Mouse (Mus musculus): ENCODE data around the gene Lman2l. TPM values are rescaled to one million over a fixed set of nuclear protein-coding genes. Genes with fewer than 3 reads are reported as not detected.

Gene Lman2l
- total and polyA plus RNA-seq, 2 experiments from 2014 or later: 25.9 to 40.0 TPM

DNA sequence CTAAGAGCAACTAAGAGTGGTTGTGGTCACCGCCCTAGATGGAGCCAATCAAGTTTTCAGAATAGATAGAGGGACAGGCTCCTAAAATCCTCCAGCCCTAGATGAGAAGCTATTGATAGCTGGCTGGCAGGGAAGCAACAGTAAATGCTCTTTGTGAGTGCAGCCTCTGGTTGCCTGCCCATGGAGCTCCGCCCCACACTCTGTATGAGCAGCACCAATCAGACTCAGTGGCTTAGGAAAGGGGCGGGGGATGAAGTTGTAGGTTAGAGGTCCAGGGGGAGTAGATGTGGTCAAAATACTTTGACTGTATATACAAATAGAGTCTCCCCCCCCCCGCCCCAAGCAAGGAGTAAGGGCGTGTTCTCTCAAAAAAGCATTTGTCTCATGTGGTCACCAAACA, 22.4 kb upstream of the Lman2l start:
- Histone ChIP-seq H3K4me1 (ENCODE audit: insufficient read depth, low read length) (0 out of 2 replicates have a peak, but pooled peaks cover 2% of the 10 kb centered on the region), H3K4me2 (ENCODE audit: low read depth, low read length, poor library complexity, severe bottlenecking) (no peak overlapping the region), H3K9me3 (ENCODE audit: low read length) (no peaks in the 10 kb centered on the region), H3K27me3 (ENCODE audit: insufficient read depth, low read length) (no peaks in the 10 kb centered on the region), H3K27ac (ENCODE audit: low read depth, low read length) (no peak overlapping the region), H3K9ac (replicated peaks; ENCODE audit: low read length, poor library complexity, severe bottlenecking) (no peak overlapping the region), H3K4me3 (ENCODE audit: low read depth, low read length) (no peak overlapping the region), H3K36me3 (ENCODE audit: insufficient read depth, low read length) (no peaks in the 10 kb centered on the region)
- ATAC-seq (ENCODE audit: low FRiP score) (no peak), DNase-seq (ENCODE audit: low spot score) (no peak)
- no peak for TF ChIP-seq CTCF (IDR thresholded peaks at IDR 0.05)
- WGBS: 57% methylated on average over 5 of the region's 5 CpGs

DNA sequence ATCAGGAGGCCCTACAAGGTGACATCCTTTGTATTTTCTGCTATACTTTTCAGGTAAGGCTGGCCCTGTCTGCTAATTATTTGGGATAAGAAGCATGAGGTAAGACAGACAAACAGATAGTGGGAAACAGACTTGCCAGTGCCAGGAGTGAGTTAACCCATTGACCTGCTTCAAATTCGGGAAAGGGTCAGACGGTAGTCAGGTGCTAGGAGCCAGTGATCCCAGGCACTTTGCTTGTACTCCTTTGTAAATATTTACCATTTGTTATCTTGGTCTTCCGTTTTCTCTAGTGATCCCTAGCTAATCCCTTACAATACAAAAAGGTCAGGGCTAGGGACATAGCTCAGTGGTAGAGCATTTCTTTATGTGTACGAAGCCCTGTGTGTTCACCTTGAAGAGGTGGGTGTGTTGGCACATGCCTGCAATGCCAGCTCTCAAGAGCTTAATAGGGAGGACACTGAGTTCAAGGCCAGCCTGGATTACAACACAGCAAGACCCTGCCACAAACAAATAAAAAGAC, 20.6 kb upstream of the Lman2l start:
- 76% methylated on average over 4 of the region's 4 CpGs for WGBS
- no peak for TF ChIP-seq CTCF (IDR thresholded peaks at IDR 0.05)
- Histone ChIP-seq H3K4me3 (ENCODE audit: low read depth, low read length) (no peak overlapping the region), H3K27me3 (ENCODE audit: insufficient read depth, low read length) (no peaks in the 10 kb centered on the region), H3K9me3 (ENCODE audit: low read length) (no peaks in the 10 kb centered on the region), H3K4me2 (ENCODE audit: low read depth, low read length, poor library complexity, severe bottlenecking) (no peak overlapping the region), H3K9ac (replicated peaks; ENCODE audit: low read length, poor library complexity, severe bottlenecking) (no peak overlapping the region), H3K4me1 (ENCODE audit: insufficient read depth, low read length) (no peaks in the 10 kb centered on the region), H3K27ac (ENCODE audit: low read depth, low read length) (no peak overlapping the region), H3K36me3 (ENCODE audit: insufficient read depth, low read length) (no peaks in the 10 kb centered on the region)
- no peak for ATAC-seq (ENCODE audit: low FRiP score)
- DNase-seq (ENCODE audit: low spot score): no peak

DNA sequence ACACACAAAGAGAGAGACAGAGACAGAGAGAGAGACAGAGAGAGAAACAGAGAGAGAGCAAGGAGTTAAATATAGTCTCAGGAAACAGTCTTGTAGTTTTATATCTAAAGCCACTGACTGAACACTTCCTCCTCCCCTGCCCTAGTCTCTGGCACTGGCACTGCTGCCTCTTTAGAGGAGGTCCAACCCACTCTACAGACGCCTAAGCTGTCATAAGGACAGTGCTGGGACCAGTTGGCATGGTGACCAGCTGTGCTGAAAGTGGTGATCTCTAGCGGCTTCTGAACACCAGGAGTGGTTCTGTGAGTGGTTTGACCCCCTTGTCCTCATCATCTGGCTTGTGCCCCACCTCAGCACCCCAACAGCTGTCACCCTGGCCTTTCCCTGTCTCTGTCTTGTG, 16.8 kb upstream of the Lman2l start:
- H3K9me3 ChIP-seq (ENCODE audit: low read length): no peaks in the 10 kb centered on the region
- H3K4me2 ChIP-seq (ENCODE audit: low read depth, low read length, poor library complexity, severe bottlenecking): no peak overlapping the region
- ATAC-seq (ENCODE audit: low FRiP score) (no peak), DNase-seq (ENCODE audit: low spot score) (no peak)
- TF ChIP-seq CTCF (IDR thresholded peaks at IDR 0.05): no peak
- no peak overlapping the region for H3K27ac ChIP-seq (ENCODE audit: low read depth, low read length)
- H3K4me1 ChIP-seq (ENCODE audit: insufficient read depth, low read length): no peaks in the 10 kb centered on the region
- no peak overlapping the region for H3K4me3 ChIP-seq (ENCODE audit: low read depth, low read length)
- no peaks in the 10 kb centered on the region for H3K27me3 ChIP-seq (ENCODE audit: insufficient read depth, low read length)
- no peak overlapping the region for H3K9ac ChIP-seq (replicated peaks; ENCODE audit: low read length, poor library complexity, severe bottlenecking)
- WGBS: 51% methylated on average over 2 of the region's 2 CpGs
- no peaks in the 10 kb centered on the region for H3K36me3 ChIP-seq (ENCODE audit: insufficient read depth, low read length)

DNA sequence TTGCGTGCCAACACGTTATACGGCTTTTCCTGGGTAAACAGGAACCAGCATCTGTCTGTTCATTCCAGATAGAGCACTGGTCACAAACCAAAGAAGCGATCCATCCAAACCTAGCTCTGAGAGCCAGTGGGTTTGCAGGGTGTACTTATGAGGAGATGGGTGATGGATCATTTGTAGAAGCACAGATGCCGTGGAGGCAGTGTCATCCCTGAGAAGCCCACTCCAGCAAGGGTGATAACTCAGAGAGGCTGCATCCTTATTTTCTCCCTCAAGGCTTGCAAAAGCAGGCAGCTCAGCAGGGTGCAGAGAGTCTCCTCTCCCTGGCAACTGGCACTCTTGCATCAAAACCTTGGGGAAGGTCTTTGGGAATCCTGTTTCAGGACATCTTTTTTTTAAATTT, 13.1 kb upstream of the Lman2l start:
- no peaks in the 10 kb centered on the region for H3K36me3 ChIP-seq (ENCODE audit: insufficient read depth, low read length)
- WGBS: 94% methylated on average over 5 of the region's 5 CpGs
- TF ChIP-seq CTCF (IDR thresholded peaks at IDR 0.05): no peak
- H3K4me3 ChIP-seq (ENCODE audit: low read depth, low read length): no peak overlapping the region
- H3K9ac ChIP-seq (replicated peaks; ENCODE audit: low read length, poor library complexity, severe bottlenecking): no peak overlapping the region
- ATAC-seq (ENCODE audit: low FRiP score) (no peak), DNase-seq (ENCODE audit: low spot score) (no peak)
- no peaks in the 10 kb centered on the region for H3K4me1 ChIP-seq (ENCODE audit: insufficient read depth, low read length)
- H3K4me2 ChIP-seq (ENCODE audit: low read depth, low read length, poor library complexity, severe bottlenecking): no peak overlapping the region
- no peaks in the 10 kb centered on the region for H3K27me3 ChIP-seq (ENCODE audit: insufficient read depth, low read length)
- H3K27ac ChIP-seq (ENCODE audit: low read depth, low read length): no peak overlapping the region
- no peaks in the 10 kb centered on the region for H3K9me3 ChIP-seq (ENCODE audit: low read length)

DNA sequence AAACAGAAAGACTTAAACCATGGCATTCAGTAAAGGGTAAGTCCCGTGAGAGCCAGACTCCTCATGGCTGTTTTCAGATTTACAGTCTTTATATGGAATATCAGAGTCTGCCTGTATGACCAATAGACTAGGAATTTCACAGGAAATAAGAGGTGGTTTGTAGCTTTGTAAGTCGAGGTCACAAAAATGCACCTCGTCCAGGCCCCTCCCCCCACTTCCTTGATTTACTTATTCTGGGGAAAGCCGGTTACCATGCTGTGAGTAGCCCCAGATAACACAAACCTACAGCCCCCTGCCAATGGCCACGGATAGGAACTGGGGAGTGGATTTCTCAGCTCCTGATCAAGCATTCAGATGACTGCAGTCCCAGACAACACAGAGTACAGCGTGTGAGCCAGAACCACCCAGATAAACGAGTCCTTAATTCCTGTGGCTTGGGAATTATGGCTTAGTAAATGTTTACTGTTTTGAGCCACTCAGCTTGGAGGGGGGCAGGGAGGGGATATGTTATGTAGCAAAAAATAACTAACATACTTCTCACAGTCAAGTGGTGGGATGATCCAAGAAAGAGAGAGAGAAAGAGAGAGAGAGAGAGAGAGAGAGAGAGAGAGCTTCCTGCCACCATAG, 12.4 kb upstream of the Lman2l start:
- no peak for TF ChIP-seq CTCF (IDR thresholded peaks at IDR 0.05)
- no peaks in the 10 kb centered on the region for H3K4me1 ChIP-seq (ENCODE audit: insufficient read depth, low read length)
- H3K9ac ChIP-seq (replicated peaks; ENCODE audit: low read length, poor library complexity, severe bottlenecking): no peak overlapping the region; the same call in 1 of the 2 replicates
- H3K9me3 ChIP-seq (ENCODE audit: low read length): no peaks in the 10 kb centered on the region
- no peaks in the 10 kb centered on the region for H3K27me3 ChIP-seq (ENCODE audit: insufficient read depth, low read length)
- no peak overlapping the region for H3K4me2 ChIP-seq (ENCODE audit: low read depth, low read length, poor library complexity, severe bottlenecking)
- 39% methylated on average over 7 of the region's 7 CpGs for WGBS
- DNase-seq (ENCODE audit: low spot score): no peak
- no peak for ATAC-seq (ENCODE audit: low FRiP score)
- no peaks in the 10 kb centered on the region for H3K36me3 ChIP-seq (ENCODE audit: insufficient read depth, low read length)
- no peak overlapping the region for H3K4me3 ChIP-seq (ENCODE audit: low read depth, low read length)
- H3K27ac ChIP-seq (ENCODE audit: low read depth, low read length): no peak overlapping the region

DNA sequence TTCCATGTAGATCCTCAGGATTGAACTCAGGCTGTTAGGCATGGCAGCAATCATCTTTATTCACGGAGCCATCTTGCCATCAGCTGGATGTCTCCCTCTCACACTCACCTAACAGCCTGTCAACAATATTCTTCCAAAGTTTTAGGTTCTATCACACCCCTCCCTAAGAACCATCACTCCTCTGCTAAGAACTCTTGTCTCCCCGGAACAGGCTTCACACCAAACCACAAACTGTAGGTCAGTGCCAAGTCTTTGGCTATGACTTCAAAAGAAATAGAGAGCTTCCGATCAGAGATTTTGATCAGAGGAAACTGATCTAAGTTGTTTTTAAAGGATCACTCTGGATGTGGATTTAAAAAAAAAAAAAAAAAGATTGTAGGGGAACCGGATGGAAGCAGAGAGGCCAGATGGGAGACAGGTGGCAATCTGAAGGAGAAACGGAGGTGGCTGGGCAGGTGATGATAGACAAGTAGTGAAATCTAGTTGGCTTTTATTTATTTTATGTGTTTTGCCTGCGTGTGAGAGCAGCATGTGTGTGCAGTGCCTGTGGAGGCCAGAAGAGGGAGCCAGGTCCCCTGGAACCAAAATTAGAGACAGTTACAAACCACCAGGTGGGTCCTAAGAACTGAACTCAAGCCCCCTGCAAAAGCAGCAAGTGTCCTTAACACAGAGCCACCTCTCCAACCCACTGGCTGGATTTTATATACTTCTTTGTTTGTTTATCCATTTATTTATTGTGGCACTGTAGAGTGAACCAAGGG, 9.2 kb upstream of the Lman2l start:
- Histone ChIP-seq H3K27me3 (ENCODE audit: insufficient read depth, low read length) (no peaks in the 10 kb centered on the region), H3K9me3 (ENCODE audit: low read length) (no peaks in the 10 kb centered on the region), H3K4me2 (ENCODE audit: low read depth, low read length, poor library complexity, severe bottlenecking) (no peak overlapping the region), H3K36me3 (ENCODE audit: insufficient read depth, low read length) (no peaks in the 10 kb centered on the region), H3K9ac (replicated peaks; ENCODE audit: low read length, poor library complexity, severe bottlenecking) (no peak overlapping the region), H3K27ac (ENCODE audit: low read depth, low read length) (no peak overlapping the region), H3K4me3 (ENCODE audit: low read depth, low read length) (no peak overlapping the region), H3K4me1 (ENCODE audit: insufficient read depth, low read length) (no peaks in the 10 kb centered on the region)
- ATAC-seq (ENCODE audit: low FRiP score): no peak
- no peak for TF ChIP-seq CTCF (IDR thresholded peaks at IDR 0.05)
- 90% methylated on average over 6 of the region's 6 CpGs for WGBS
- DNase-seq (ENCODE audit: low spot score): no peak

All from midbrain, postnatal 0 days (tissue).